Mouse (Mus musculus): Measurements from ENCODE around the gene Atxn7l1. TPM values are rescaled to one million over a fixed set of nuclear protein-coding genes. Genes with fewer than 3 reads are reported as not detected.

Atxn7l1 gene
- total RNA-seq, 2 experiments from 2014 or later, result 63.2 to 64.8 TPM

- intact Hi-C loops (cut with DNase I), result no loop called here
- no peak for DNase-seq (ENCODE audit: extremely low spot score in 1 of 2, low spot score in 2 of 2)
- no peak overlapping the region for H3K27ac ChIP-seq
- TF ChIP-seq CTCF (IDR thresholded peaks at IDR 0.05), result no peak
- H3K4me3 ChIP-seq, result no peak overlapping the region
Measured at GRCm38 (mm10) chr12:33288746-33289145, 141.3 kb downstream of the Atxn7l1 start.

DNA sequence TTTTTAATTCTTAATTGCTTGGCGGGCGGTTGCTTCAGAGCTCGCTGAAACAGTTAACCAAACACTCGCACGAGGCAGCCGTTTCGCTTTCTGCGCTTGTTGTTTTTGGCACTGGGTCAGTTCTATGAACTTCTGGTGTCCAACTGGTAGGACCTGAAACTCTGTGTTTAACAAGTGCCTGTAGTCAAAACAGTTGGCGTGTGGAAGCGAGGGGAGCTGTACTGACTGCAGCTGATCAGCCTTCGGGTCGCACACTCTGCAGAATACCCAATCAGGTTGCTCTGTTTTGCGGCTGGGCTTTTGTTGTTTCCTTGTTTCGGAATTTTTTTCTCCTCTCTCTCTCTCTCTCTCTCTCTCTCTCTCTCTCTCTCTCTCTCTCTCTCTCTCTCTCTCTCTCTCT lies 154.6 kb downstream of the Atxn7l1 start:
- intact Hi-C loops (cut with DNase I), result no loop called here
- TF ChIP-seq CTCF (IDR thresholded peaks at IDR 0.05), result no peak
- DNase-seq (ENCODE audit: extremely low spot score in 1 of 2, low spot score in 2 of 2), result peak in 1 of 2 experiments; percentile 26
- peak overlapping the region; percentile 24; the same call in 1 of the 2 replicates for H3K27ac ChIP-seq
- peak overlapping the region; percentile 54 for H3K4me3 ChIP-seq

GRCm38 (mm10) chr12:33302523-33303383 lies 155.3 kb downstream of the Atxn7l1 start:
- TF ChIP-seq CTCF (IDR thresholded peaks at IDR 0.05), result no peak
- intact Hi-C loops (cut with DNase I), result no loop called here
- Histone ChIP-seq H3K27ac (peak overlapping the region; percentile 52), H3K4me3 (peak overlapping the region; percentile 71)
- DNase-seq (ENCODE audit: extremely low spot score in 1 of 2, low spot score in 2 of 2), result peak; percentile 28 to 36

DNA sequence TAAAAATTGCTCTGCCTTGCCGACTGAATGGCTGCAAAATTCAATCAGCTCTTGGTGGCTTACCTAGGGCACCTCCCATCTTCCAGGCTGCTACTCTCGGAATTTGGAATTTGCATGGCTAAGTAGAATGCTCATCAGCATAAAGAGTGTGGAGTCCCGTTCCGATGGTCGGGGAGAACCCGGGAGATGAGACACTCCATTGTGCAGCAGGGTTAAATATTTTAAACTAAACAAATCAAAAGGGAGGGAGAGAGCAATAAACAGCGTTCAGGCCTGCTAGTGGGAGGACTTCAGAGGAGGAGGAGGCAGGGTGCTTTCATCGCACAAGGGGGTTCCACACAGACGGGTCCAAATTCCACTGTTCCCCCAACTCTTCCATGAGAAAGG lies 155.9 kb downstream of the Atxn7l1 start:
- Histone ChIP-seq H3K4me3 (peak overlapping the region; percentile 71), H3K27ac (peak overlapping the region; percentile 52; the same call in 1 of the 2 replicates)
- DNase-seq (ENCODE audit: extremely low spot score in 1 of 2, low spot score in 2 of 2), result no peak
- no peak for TF ChIP-seq CTCF (IDR thresholded peaks at IDR 0.05)
- intact Hi-C loops (cut with DNase I), result no loop called here

GRCm38 (mm10) chr12:33305106-33305505 lies 157.6 kb downstream of the Atxn7l1 start:
- no peak for TF ChIP-seq CTCF (IDR thresholded peaks at IDR 0.05)
- Histone ChIP-seq H3K4me3 (no peak overlapping the region), H3K27ac (no peak overlapping the region)
- intact Hi-C loops (cut with DNase I), result no loop called here
- DNase-seq (ENCODE audit: extremely low spot score in 1 of 2, low spot score in 2 of 2), result no peak

GRCm38 (mm10) chr12:33306476-33306875 lies 159.0 kb downstream of the Atxn7l1 start:
- Histone ChIP-seq H3K4me3 (no peak overlapping the region), H3K27ac (no peak overlapping the region)
- intact Hi-C loops (cut with DNase I), result no loop called here
- DNase-seq (ENCODE audit: extremely low spot score in 1 of 2, low spot score in 2 of 2), result no peak
- no peak for TF ChIP-seq CTCF (IDR thresholded peaks at IDR 0.05)

DNA sequence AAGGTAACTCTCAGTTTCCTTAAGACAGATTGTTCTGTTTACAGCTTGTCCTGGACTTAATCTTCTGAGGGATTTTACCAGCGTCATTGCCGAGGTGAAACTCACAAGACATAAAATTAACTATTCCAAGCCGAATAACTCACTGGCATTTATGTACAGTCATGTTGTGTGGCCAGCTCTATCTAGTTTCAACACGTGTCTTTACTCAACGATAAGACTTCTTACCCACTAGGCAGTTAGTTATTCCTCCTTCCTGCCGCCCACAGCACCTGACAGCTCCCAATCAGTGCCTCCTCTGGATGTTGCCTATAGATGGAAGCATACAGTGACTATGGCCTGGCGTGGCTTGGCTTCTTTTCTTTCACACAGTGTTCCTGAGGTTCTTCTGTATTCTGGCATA lies 161.2 kb downstream of the Atxn7l1 start:
- intact Hi-C loops (cut with DNase I), result no loop called here

DNA sequence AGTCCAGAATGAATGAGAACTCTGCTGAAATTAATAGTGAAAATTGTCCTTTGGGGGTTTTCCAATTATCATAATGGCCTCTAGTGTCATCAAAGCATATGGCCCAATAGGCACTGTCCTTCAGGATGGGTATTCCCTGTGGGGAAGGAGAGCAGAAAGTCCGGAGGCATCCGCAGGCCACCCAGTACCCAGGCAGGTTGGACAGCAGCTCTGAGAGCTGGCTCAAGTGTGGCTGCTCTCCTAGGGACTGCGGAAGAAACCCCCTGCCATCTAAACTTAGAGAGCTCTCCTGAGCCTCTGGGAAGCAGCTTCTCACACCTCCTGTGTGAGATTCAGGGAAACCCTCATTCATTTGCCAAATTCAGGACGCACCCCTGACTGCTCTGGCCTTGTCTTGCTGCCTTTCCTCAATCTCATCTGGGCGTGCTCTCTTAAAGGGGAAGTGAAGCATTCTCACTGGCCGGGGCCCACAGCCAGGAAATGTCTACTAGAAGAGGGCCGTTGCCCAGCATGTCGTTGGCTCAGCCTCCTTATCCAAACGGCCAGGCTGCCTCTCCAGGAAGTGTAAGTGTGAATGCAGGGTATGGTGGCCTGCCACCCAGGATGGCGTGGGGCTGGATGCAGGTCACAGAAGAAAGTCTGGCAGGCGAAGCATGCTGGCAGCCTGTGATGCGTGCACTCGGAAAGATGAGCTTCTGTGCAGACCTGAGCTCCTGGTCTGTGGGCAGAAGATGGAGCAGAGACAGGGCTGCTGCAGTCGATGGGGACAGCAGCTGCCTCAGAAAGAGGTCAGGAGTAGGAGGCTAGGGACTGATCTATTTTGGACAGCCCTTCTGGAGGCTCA lies 166.6 kb downstream of the Atxn7l1 start:
- intact Hi-C loops (cut with DNase I), result no loop called here
- peak; percentile 54 to 70 for DNase-seq (ENCODE audit: extremely low spot score in 1 of 2, low spot score in 2 of 2)
- no peak for TF ChIP-seq CTCF (IDR thresholded peaks at IDR 0.05)
- peak overlapping the region; percentile 24; the same call in 1 of the 2 replicates for H3K4me3 ChIP-seq
- H3K27ac ChIP-seq, result peak overlapping the region; percentile 78

More for the DNA sequence above, 161.2 kb downstream of the Atxn7l1 start:
- Histone ChIP-seq H3K27ac (no peak overlapping the region), H3K4me3 (no peak overlapping the region)
- DNase-seq (ENCODE audit: extremely low spot score in 1 of 2, low spot score in 2 of 2), result no peak
- TF ChIP-seq CTCF (IDR thresholded peaks at IDR 0.05), result no peak

DNA sequence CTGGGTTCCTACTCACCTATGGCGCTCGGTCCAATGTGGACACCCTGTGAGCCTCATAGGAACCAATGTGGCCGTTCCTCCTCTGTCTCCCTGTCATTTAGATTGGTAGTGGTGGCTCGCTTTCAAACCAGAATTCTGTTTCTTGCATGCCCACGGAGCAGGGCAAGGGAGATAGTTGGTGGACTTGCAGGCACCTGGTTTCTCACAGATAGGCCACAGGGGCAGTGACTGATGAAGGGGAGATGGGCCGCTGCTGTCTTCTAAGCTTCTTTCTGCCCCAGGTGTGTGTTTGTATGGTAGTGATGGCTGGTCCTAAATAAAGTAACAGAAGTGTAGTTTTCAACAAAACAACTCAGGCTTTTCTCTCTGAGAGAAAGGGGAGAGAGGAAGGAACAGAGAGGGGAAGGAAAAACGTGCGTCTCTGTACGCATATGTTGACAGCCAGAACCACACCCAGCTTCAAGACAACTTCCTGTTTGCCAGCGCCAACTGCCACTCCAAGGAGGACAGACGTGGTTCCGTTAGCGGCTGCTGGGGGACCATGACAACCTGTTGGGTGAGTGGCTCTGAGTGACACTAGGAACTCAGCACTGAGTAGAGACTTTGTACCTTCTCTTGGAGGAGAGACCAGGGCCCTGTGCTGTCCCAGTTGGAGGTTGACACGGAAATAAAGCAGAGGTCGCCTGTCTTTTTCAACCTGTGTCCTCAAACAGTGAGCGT lies 167.6 kb downstream of the Atxn7l1 start:
- no peak for TF ChIP-seq CTCF (IDR thresholded peaks at IDR 0.05)
- DNase-seq (ENCODE audit: extremely low spot score in 1 of 2, low spot score in 2 of 2), result no peak
- peak overlapping the region; percentile 78 for H3K27ac ChIP-seq
- intact Hi-C loops (cut with DNase I), result no loop called here
- no peak overlapping the region for H3K4me3 ChIP-seq

- intact Hi-C loops (cut with DNase I), result no loop called here
- Histone ChIP-seq H3K27ac (no peak overlapping the region), H3K4me3 (no peak overlapping the region)
- no peak for DNase-seq (ENCODE audit: extremely low spot score in 1 of 2, low spot score in 2 of 2)
- no peak for TF ChIP-seq CTCF (IDR thresholded peaks at IDR 0.05)
Measured at GRCm38 (mm10) chr12:33315804-33316203, 168.3 kb downstream of the Atxn7l1 start.

DNA sequence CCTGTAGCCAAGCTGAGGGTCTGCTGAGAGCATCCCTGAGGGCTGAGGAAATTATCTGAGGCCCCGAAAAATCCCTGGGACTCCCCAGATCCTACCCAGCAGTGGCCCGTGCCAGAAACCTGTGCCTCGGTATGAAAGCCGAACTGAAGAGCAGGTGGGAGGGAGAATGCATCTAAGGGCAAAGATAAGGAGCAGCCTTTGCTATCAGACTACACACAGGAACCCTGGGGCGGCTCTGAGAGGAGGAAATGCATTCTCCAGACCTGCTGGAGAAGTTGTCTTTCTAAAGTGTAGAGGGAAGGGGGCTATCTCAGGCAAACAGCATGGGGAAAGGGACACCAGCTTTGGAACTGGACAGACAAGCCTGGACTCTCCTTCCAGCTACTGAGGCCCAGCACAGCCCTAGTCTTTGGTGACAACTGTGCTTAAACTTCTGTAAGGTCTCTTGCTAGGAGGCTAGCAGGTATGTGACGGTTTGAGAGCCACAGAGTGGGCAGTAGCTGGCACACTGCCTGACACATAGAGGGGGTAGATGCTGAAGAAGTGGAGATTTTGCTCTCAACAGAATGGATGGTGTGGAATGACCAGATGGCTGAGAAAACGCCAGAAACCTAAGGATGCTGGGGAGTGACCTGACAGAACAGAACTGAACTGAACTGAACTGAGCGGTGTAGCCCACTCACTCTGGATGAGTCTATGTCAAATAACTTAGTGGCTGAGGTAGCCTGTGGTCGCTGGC lies 170.5 kb downstream of the Atxn7l1 start:
- DNase-seq (ENCODE audit: extremely low spot score in 1 of 2, low spot score in 2 of 2), result no peak
- no peak for TF ChIP-seq CTCF (IDR thresholded peaks at IDR 0.05)
- H3K27ac ChIP-seq, result no peak overlapping the region
- intact Hi-C loops (cut with DNase I), result no loop called here
- no peak overlapping the region for H3K4me3 ChIP-seq

Data from left cerebral cortex, adult 2 months (tissue).